Mouse (Mus musculus): ENCODE measurements around the gene Mst1. TPM values are rescaled to one million over a fixed set of nuclear protein-coding genes. Genes with fewer than 3 reads are reported as not detected.

Mst1 gene
- total RNA-seq, 2 experiments from 2014 or later: not detected

GRCm38 (mm10) chr9:108067199-108067598, 13.0 kb upstream of the Mst1 start:
- no peak overlapping the region for H3K27ac ChIP-seq
- DNase-seq (ENCODE audit: low spot score in 2 of 2): no peak
- H3K4me3 ChIP-seq: no peak overlapping the region
- no peak for TF ChIP-seq CTCF (conservative IDR thresholded peaks at IDR 0.05)

- DNase-seq (ENCODE audit: low spot score in 2 of 2): peak; percentile 78 to 90
- Histone ChIP-seq H3K27ac (no peak overlapping the region), H3K4me3 (no peak overlapping the region)
- peak; percentile 98 for TF ChIP-seq CTCF (conservative IDR thresholded peaks at IDR 0.05)
Observed at GRCm38 (mm10) chr9:108067900-108068299, 12.3 kb upstream of the Mst1 start.

- Histone ChIP-seq H3K4me3 (no peak overlapping the region), H3K27ac (no peak overlapping the region)
- no peak for DNase-seq (ENCODE audit: low spot score in 2 of 2)
- TF ChIP-seq CTCF (conservative IDR thresholded peaks at IDR 0.05): no peak
Observed at GRCm38 (mm10) chr9:108069007-108069406, 11.2 kb upstream of the Mst1 start.

GRCm38 (mm10) chr9:108069529-108069928, 10.7 kb upstream of the Mst1 start:
- H3K27ac ChIP-seq: no peak overlapping the region

GRCm38 (mm10) chr9:108071801-108072200, 8.4 kb upstream of the Mst1 start:
- Histone ChIP-seq H3K4me3 (no peak overlapping the region), H3K27ac (no peak overlapping the region)
- DNase-seq (ENCODE audit: low spot score in 2 of 2): no peak
- no peak for TF ChIP-seq CTCF (conservative IDR thresholded peaks at IDR 0.05)

More at GRCm38 (mm10) chr9:108069529-108069928, 10.7 kb upstream of the Mst1 start:
- no peak for DNase-seq (ENCODE audit: low spot score in 2 of 2)
- H3K4me3 ChIP-seq: no peak overlapping the region
- no peak for TF ChIP-seq CTCF (conservative IDR thresholded peaks at IDR 0.05)

GRCm38 (mm10) chr9:108072481-108072924, 7.7 kb upstream of the Mst1 start:
- no peak overlapping the region for H3K4me3 ChIP-seq
- no peak for DNase-seq (ENCODE audit: low spot score in 2 of 2)
- no peak for TF ChIP-seq CTCF (conservative IDR thresholded peaks at IDR 0.05)
- no peak overlapping the region for H3K27ac ChIP-seq

- no peak overlapping the region for H3K27ac ChIP-seq
- DNase-seq (ENCODE audit: low spot score in 2 of 2): no peak
- no peak overlapping the region for H3K4me3 ChIP-seq
- no peak for TF ChIP-seq CTCF (conservative IDR thresholded peaks at IDR 0.05)
Observed at GRCm38 (mm10) chr9:108073141-108073930, 6.9 kb upstream of the Mst1 start.

GRCm38 (mm10) chr9:108082549-108082948, 2.3 kb downstream of the Mst1 start:
- TF ChIP-seq CTCF (conservative IDR thresholded peaks at IDR 0.05): no peak
- no peak overlapping the region for H3K27ac ChIP-seq
- no peak for DNase-seq (ENCODE audit: low spot score in 2 of 2)
- H3K4me3 ChIP-seq: no peak overlapping the region

GRCm38 (mm10) chr9:108082988-108083431, 2.8 kb downstream of the Mst1 start, which contains the start of gene Rnf123:
Gene Rnf123 (minus strand): TSS chr9:108083346.
- no peak within 1 kb of the TSS for H3K27ac ChIP-seq
- DNase-seq (ENCODE audit: low spot score in 2 of 2): no peak
- TF ChIP-seq CTCF (conservative IDR thresholded peaks at IDR 0.05): no peak
- H3K4me3 ChIP-seq: no peak within 1 kb of the TSS

- TF ChIP-seq CTCF (conservative IDR thresholded peaks at IDR 0.05): no peak
- no peak for DNase-seq (ENCODE audit: low spot score in 2 of 2)
- Histone ChIP-seq H3K27ac (no peak overlapping the region), H3K4me3 (no peak overlapping the region)
Observed at GRCm38 (mm10) chr9:108083561-108083960, 3.3 kb downstream of the Mst1 start.

GRCm38 (mm10) chr9:108085261-108085660, 5.0 kb downstream of the Mst1 start:
- Histone ChIP-seq H3K27ac (no peak overlapping the region), H3K4me3 (no peak overlapping the region)
- no peak for DNase-seq (ENCODE audit: low spot score in 2 of 2)
- no peak for TF ChIP-seq CTCF (conservative IDR thresholded peaks at IDR 0.05)

- no peak for TF ChIP-seq CTCF (conservative IDR thresholded peaks at IDR 0.05)
- no peak overlapping the region for H3K27ac ChIP-seq
- no peak overlapping the region for H3K4me3 ChIP-seq
- DNase-seq (ENCODE audit: low spot score in 2 of 2): no peak
Observed at GRCm38 (mm10) chr9:108090611-108091120, 10.4 kb downstream of the Mst1 start.

GRCm38 (mm10) chr9:108093586-108093985, 13.3 kb downstream of the Mst1 start:
- TF ChIP-seq CTCF (conservative IDR thresholded peaks at IDR 0.05): no peak
- Histone ChIP-seq H3K27ac (peak overlapping the region; percentile 86), H3K4me3 (peak overlapping the region; percentile 65)
- no peak for DNase-seq (ENCODE audit: low spot score in 2 of 2)
